Comparison of ENCODE assay signal across 8 mouse cellular contexts in genomic region chr11:9048703-9049060, GRCm38 (mm10). TPM values are rescaled to one million over a fixed set of nuclear protein-coding genes. Genes with fewer than 3 reads are reported as not detected.
A peak's percentile ranks its signal among the peaks of the same experiment; 100 is the strongest.
DNase-seq lines count a peak whose midpoint lies in the region; ATAC-seq and TF ChIP-seq lines count a peak whose summit lies in the region.

TSS of gene Sun3 (minus strand) at chr11:9048991.

- no peaks in the 10 kb centered on the region for H3K27me3 ChIP-seq in kidney, adult 2 months (replicated peaks; ENCODE audit: control insufficient read depth, insufficient read depth, low read length)
- peaks cover 18% of the 10 kb centered on the region for H3K27me3 ChIP-seq in E14TG2a.4 (ENCODE audit: insufficient read depth, low read length)
- H3K27me3 ChIP-seq in embryonic facial prominence, embryonic 15.5 days: peaks cover 23% of the 10 kb centered on the region
- H3K27me3 ChIP-seq in midbrain, postnatal 0 days (ENCODE audit: insufficient read depth, low read length): peaks cover 9% of the 10 kb centered on the region; the same call in 1 of the 2 replicates

- peaks cover 5% of the 10 kb centered on the region for H3K4me1 ChIP-seq in kidney, adult 2 months (ENCODE audit: control insufficient read depth, insufficient read depth, low read length)
- peaks cover 23% of the 10 kb centered on the region for H3K4me1 ChIP-seq in E14TG2a.4 (replicated peaks; ENCODE audit: low read depth, low read length)
- peaks cover 12% of the 10 kb centered on the region for H3K4me1 ChIP-seq in embryonic facial prominence, embryonic 15.5 days
- H3K4me1 ChIP-seq in midbrain, postnatal 0 days (ENCODE audit: insufficient read depth, low read length): peaks cover 3% of the 10 kb centered on the region; the same call in 1 of the 2 replicates

- H3K9ac ChIP-seq in embryonic facial prominence, embryonic 15.5 days: 0 out of 2 replicates have a peak within 1 kb of the TSS, but pooled peaks have one; percentile 10
- H3K9ac ChIP-seq in midbrain, postnatal 0 days (replicated peaks; ENCODE audit: low read length, poor library complexity, severe bottlenecking): peak within 1 kb of the TSS; percentile 30; the same call in 1 of the 2 replicates

- 0 out of 2 replicates have a peak, but pooled peaks have one; percentile 9 for ATAC-seq in embryonic facial prominence, embryonic 15.5 days (ENCODE audit: insufficient number of reproducible peaks, low FRiP score, low TSS enrichment, low read depth)
- peak; percentile 53 for ATAC-seq in midbrain, postnatal 0 days (ENCODE audit: low FRiP score)

- DNase-seq in kidney, adult 2 months: peak; percentile 80
- DNase-seq in kidney, adult 18-20 months: no peak
- DNase-seq in large intestine, adult 2 months (ENCODE audit: low read depth, low spot score): peak; percentile 29
- DNase-seq in midbrain, postnatal 0 days (ENCODE audit: low spot score): no peak
- no peak for DNase-seq in adrenal gland, postnatal 10 days
- no peak for DNase-seq in gastrocnemius, adult 18-20 months (ENCODE audit: low spot score)

- WGBS in kidney, adult 2 months: under 1% methylated on average over 18 of the region's 18 CpGs
- 2% methylated on average over 18 of the region's 18 CpGs for WGBS in embryonic facial prominence, embryonic 15.5 days
- WGBS in large intestine, adult 2 months: 2% methylated on average over 18 of the region's 18 CpGs
- WGBS in midbrain, postnatal 0 days: under 1% methylated on average over 18 of the region's 18 CpGs

- no peak for TF ChIP-seq CTCF in kidney, adult 2 months (conservative IDR thresholded peaks at IDR 0.05; ENCODE audit: insufficient read depth, insufficient read length, low read depth, low read length)
- TF ChIP-seq CTCF in E14TG2a.4 (conservative IDR thresholded peaks at IDR 0.05; ENCODE audit: low read length): no peak
- TF ChIP-seq CTCF in midbrain, postnatal 0 days (IDR thresholded peaks at IDR 0.05): 0 out of 2 replicates have a peak, but pooled peaks have one; percentile 5

- peak within 1 kb of the TSS; percentile 97 for H3K4me2 ChIP-seq in embryonic facial prominence, embryonic 15.5 days (replicated peaks)
- peak within 1 kb of the TSS; percentile 98 for H3K4me2 ChIP-seq in midbrain, postnatal 0 days (ENCODE audit: low read depth, low read length, poor library complexity, severe bottlenecking)

- H3K9me3 ChIP-seq in E14TG2a.4 (ENCODE audit: low read length): no peaks in the 10 kb centered on the region
- no peaks in the 10 kb centered on the region for H3K9me3 ChIP-seq in embryonic facial prominence, embryonic 15.5 days (replicated peaks)
- no peaks in the 10 kb centered on the region for H3K9me3 ChIP-seq in midbrain, postnatal 0 days (ENCODE audit: low read length)

- peak within 1 kb of the TSS; percentile 67 for H3K4me3 ChIP-seq in kidney, adult 2 months (ENCODE audit: insufficient read depth, low read depth, low read length)
- H3K4me3 ChIP-seq in E14TG2a.4 (replicated peaks; ENCODE audit: low read length): peak within 1 kb of the TSS; percentile 86
- peak within 1 kb of the TSS; percentile 53 for H3K4me3 ChIP-seq in embryonic facial prominence, embryonic 15.5 days (replicated peaks)
- peak within 1 kb of the TSS; percentile 42 for H3K4me3 ChIP-seq in midbrain, postnatal 0 days (ENCODE audit: low read depth, low read length)

- H3K36me3 ChIP-seq in kidney, adult 2 months (ENCODE audit: control insufficient read depth, insufficient read depth, low read length): no peaks in the 10 kb centered on the region
- no peaks in the 10 kb centered on the region for H3K36me3 ChIP-seq in E14TG2a.4 (ENCODE audit: insufficient read depth, low read length)
- no peaks in the 10 kb centered on the region for H3K36me3 ChIP-seq in embryonic facial prominence, embryonic 15.5 days
- H3K36me3 ChIP-seq in midbrain, postnatal 0 days (ENCODE audit: insufficient read depth, low read length): no peaks in the 10 kb centered on the region

- TF ChIP-seq POLR2A in kidney, adult 2 months (IDR thresholded peaks at IDR 0.05; ENCODE audit: low read depth, low read length): no peak

- H3K27ac ChIP-seq in kidney, adult 2 months (ENCODE audit: insufficient read depth, low read depth, low read length): peak within 1 kb of the TSS; percentile 84
- H3K27ac ChIP-seq in embryonic facial prominence, embryonic 15.5 days (replicated peaks): no peak within 1 kb of the TSS
- no peak within 1 kb of the TSS for H3K27ac ChIP-seq in midbrain, postnatal 0 days (ENCODE audit: low read depth, low read length)

RNA-seq across cellular contexts. Expression of gene Sun3, which starts in this region (rescaled TPM):
- polyA plus RNA-seq in kidney, adult 2 months (2012; rRNA removed): 1.3 and 1.4 TPM in 2 replicates
- 0.13 TPM in 1 of 2 replicates, not detected in the other for polyA plus RNA-seq in embryonic facial prominence, embryonic 15.5 days (2015; fragmentation: Nextera tagmentation; extraction: Ambion mirVana)
- polyA plus RNA-seq in large intestine, adult 2 months (2012; rRNA removed): 0.26 and 0.51 TPM in 2 replicates
- total RNA-seq in midbrain, postnatal 0 days (2014; rRNA removed): not detected in 2 replicates
- 0.23 TPM in 1 of 2 replicates, not detected in the other for polyA plus RNA-seq in midbrain, postnatal 0 days (2015; fragmentation: Nextera tagmentation; extraction: Ambion mirVana)
- total RNA-seq in adrenal gland, postnatal 10 days (2021): not detected
- total RNA-seq in gastrocnemius, adult 18-20 months (2021): not detected

Comparison
In these comparisons a context has a peak if more than half of its experiments do, and no peak if none do; other contexts are left out.
1. Peak in ATAC-seq, H3K4me3 ChIP-seq, H3K9ac ChIP-seq and H3K4me2 ChIP-seq in embryonic facial prominence, embryonic 15.5 days; RNA of the gene not detected or under 1 TPM.
2. Peak in DNase-seq in large intestine, adult 2 months; RNA of the gene not detected or under 1 TPM.
3. Peak in ATAC-seq, H3K4me3 ChIP-seq, H3K9ac ChIP-seq and H3K4me2 ChIP-seq in midbrain, postnatal 0 days; RNA of the gene not detected or under 1 TPM.